18 mouse cellular contexts compared by ENCODE assay signal in genomic region chr12:83602285-83602684, GRCm38 (mm10).
"Had no signal": no experiment of that assay in that cellular context is flagged by ENCODE, and none has a peak within 500 bp of the region (broad histone marks: within the 10 kb centered on the region; RNA-seq: fewer than 3 reads in every experiment).

No protein-coding gene starts in this region.

- H3K4me3 ChIP-seq: midbrain, embryonic 10.5 days; midbrain, embryonic 12.5 days; myocyte; neural tube, embryonic 13.5 days; neural tube, embryonic 15.5 days; stomach, embryonic 15.5 days had no signal

- DNase-seq: lung, adult 18-20 months; lung, embryonic 14.5 days; lung, postnatal 10 days; lung, postnatal 4 days; midbrain, embryonic 14.5 days; retina, postnatal 1 day; right cerebral cortex, adult 18-20 months; right cerebral cortex, postnatal 25 days; right cerebral cortex, postnatal 4 days; thymus, adult 2 months; thymus, postnatal 25 days had no signal

- H3K27ac ChIP-seq: midbrain, embryonic 10.5 days; midbrain, embryonic 12.5 days; neural tube, embryonic 13.5 days; neural tube, embryonic 15.5 days; stomach, embryonic 15.5 days had no signal

- H3K4me2 ChIP-seq: lung, embryonic 14.5 days; midbrain, embryonic 12.5 days; neural tube, embryonic 13.5 days; neural tube, embryonic 15.5 days; stomach, embryonic 15.5 days had no signal

- H3K36me3 ChIP-seq: midbrain, embryonic 10.5 days; midbrain, embryonic 12.5 days; neural tube, embryonic 13.5 days; neural tube, embryonic 15.5 days; stomach, embryonic 15.5 days had no signal

- H3K9ac ChIP-seq: lung, embryonic 14.5 days; midbrain, embryonic 12.5 days; neural tube, embryonic 13.5 days; neural tube, embryonic 15.5 days; stomach, embryonic 15.5 days had no signal

- H3K4me1 ChIP-seq: midbrain, embryonic 10.5 days; midbrain, embryonic 12.5 days; neural tube, embryonic 13.5 days; neural tube, embryonic 15.5 days; stomach, embryonic 15.5 days had no signal

- H3K9me3 ChIP-seq: midbrain, embryonic 12.5 days; neural tube, embryonic 13.5 days; neural tube, embryonic 15.5 days; stomach, embryonic 15.5 days had no signal

- H3K27me3 ChIP-seq: midbrain, embryonic 12.5 days; neural tube, embryonic 13.5 days; neural tube, embryonic 15.5 days; stomach, embryonic 15.5 days had no signal

- ATAC-seq: midbrain, embryonic 16.5 days had no signal
